8 mouse cellular contexts compared by ENCODE assay signal in the genomic region with DNA sequence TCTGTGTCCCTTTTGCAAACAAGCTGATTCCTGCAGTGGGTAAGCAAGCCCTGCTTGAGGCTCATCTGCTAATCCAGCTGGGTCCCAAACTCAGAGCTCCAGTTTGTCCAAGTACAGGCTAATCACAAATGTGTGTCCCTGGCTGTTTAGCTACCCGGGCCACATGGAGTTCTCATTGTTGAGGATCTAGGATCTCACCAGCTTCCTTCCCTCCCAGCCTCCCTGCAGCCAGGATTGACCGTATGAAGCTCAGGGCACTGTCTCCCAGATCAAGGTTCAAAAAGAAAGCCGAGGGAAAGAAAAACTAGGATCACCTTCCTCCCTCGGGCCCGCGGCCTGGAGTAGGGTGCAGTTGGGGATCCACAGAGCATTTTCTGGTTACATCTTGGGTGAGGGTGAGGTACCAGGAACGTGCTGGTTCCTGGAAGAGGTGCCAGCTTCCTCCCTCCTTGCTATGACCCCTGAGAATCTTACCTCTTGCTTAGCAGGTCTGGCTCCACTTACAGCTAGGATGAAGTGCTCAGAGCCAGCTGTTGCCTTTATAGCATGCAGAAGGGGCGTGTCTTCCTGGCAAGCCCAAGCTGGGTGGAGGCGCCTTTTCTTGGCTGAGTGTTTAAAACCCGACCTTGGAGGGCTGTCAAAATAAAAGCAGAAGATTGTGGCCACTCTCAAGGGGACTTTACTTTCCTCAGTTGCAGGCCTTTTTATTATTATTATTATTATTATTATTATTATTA. TPM values are rescaled to one million over a fixed set of nuclear protein-coding genes. Genes with fewer than 3 reads are reported as not detected.
A peak's percentile ranks its signal among the peaks of the same experiment; 100 is the strongest.
DNase-seq lines count a peak whose midpoint lies in the region; ATAC-seq and TF ChIP-seq lines count a peak whose summit lies in the region.

TSS of gene Serpinb1a (minus strand) at position 518 of the 737 bp plus-strand sequence.

- H3K4me2 ChIP-seq in intestine, embryonic 15.5 days (replicated peaks): peak within 1 kb of the TSS; percentile 45
- no peak within 1 kb of the TSS; the same call in 1 of the 2 replicates for H3K4me2 ChIP-seq in liver, embryonic 16.5 days (ENCODE audit: low read depth, low read length)
- H3K4me2 ChIP-seq in midbrain, embryonic 15.5 days: no peak within 1 kb of the TSS

- H3K36me3 ChIP-seq in intestine, embryonic 15.5 days: no peaks in the 10 kb centered on the region
- no peaks in the 10 kb centered on the region for H3K36me3 ChIP-seq in liver, embryonic 16.5 days (ENCODE audit: control insufficient read depth, insufficient read depth)
- no peaks in the 10 kb centered on the region for H3K36me3 ChIP-seq in midbrain, embryonic 15.5 days (replicated peaks)

- peak within 1 kb of the TSS; percentile 34; the same call in 1 of the 2 replicates for H3K9ac ChIP-seq in intestine, embryonic 15.5 days
- H3K9ac ChIP-seq in liver, embryonic 16.5 days (ENCODE audit: low read depth, low read length): no peak within 1 kb of the TSS
- no peak within 1 kb of the TSS for H3K9ac ChIP-seq in midbrain, embryonic 15.5 days

- WGBS in cerebellum, adult 2 months: 47% methylated on average over 10 of the region's 10 CpGs
- WGBS in intestine, embryonic 15.5 days: 38% methylated on average over 10 of the region's 10 CpGs
- 34% methylated on average over 10 of the region's 10 CpGs for WGBS in liver, embryonic 16.5 days (ENCODE audit: insufficient replicate concordance)
- WGBS in midbrain, embryonic 15.5 days: 66% methylated on average over 10 of the region's 10 CpGs

- H3K27me3 ChIP-seq in cerebellum, adult 2 months (ENCODE audit: control insufficient read depth, insufficient read depth, low read length): no peaks in the 10 kb centered on the region; the same call in 1 of the 2 replicates
- H3K27me3 ChIP-seq in intestine, embryonic 15.5 days (replicated peaks): no peaks in the 10 kb centered on the region
- no peaks in the 10 kb centered on the region for H3K27me3 ChIP-seq in liver, embryonic 16.5 days (ENCODE audit: control insufficient read depth, insufficient read depth, low read depth, low read length)
- H3K27me3 ChIP-seq in midbrain, embryonic 15.5 days (replicated peaks): peaks cover 9% of the 10 kb centered on the region; the same call in 1 of the 2 replicates

- no peak for TF ChIP-seq CTCF in cerebellum, adult 2 months (IDR thresholded peaks at IDR 0.05; ENCODE audit: borderline replicate concordance, insufficient read depth, low read depth, low read length)
- TF ChIP-seq CTCF in left cerebral cortex, adult 2 months (IDR thresholded peaks at IDR 0.05): no peak

- H3K27ac ChIP-seq in cerebellum, adult 2 months (ENCODE audit: insufficient read depth, low read length): no peak within 1 kb of the TSS; the same call in 1 of the 2 replicates
- H3K27ac ChIP-seq in intestine, embryonic 15.5 days: peak within 1 kb of the TSS; percentile 96
- H3K27ac ChIP-seq in liver, embryonic 16.5 days (ENCODE audit: low read length): no peak within 1 kb of the TSS
- H3K27ac ChIP-seq in midbrain, embryonic 15.5 days: no peak within 1 kb of the TSS
- H3K27ac ChIP-seq in left cerebral cortex, adult 2 months: no peak within 1 kb of the TSS; the same call in 1 of the 2 replicates

- TF ChIP-seq POLR2A in cerebellum, adult 2 months (IDR thresholded peaks at IDR 0.05; ENCODE audit: borderline replicate concordance, insufficient read depth, low read length): no peak

- H3K4me1 ChIP-seq in cerebellum, adult 2 months (ENCODE audit: control insufficient read depth, insufficient read depth, low read length): no peaks in the 10 kb centered on the region
- H3K4me1 ChIP-seq in intestine, embryonic 15.5 days (replicated peaks): peaks cover 18% of the 10 kb centered on the region; the same call in 1 of the 2 replicates
- no peaks in the 10 kb centered on the region; the same call in none of the 2 replicates for H3K4me1 ChIP-seq in liver, embryonic 16.5 days (ENCODE audit: control insufficient read depth, low read depth, low read length)
- 0 out of 2 replicates have a peak, but pooled peaks cover 2% of the 10 kb centered on the region for H3K4me1 ChIP-seq in midbrain, embryonic 15.5 days

- intact Hi-C loops in left cerebral cortex, adult 2 months (cut with DNase I): no loop called here

- H3K9me3 ChIP-seq in intestine, embryonic 15.5 days: no peaks in the 10 kb centered on the region
- H3K9me3 ChIP-seq in liver, embryonic 16.5 days (replicated peaks; ENCODE audit: control insufficient read depth, low read length): no peaks in the 10 kb centered on the region
- no peaks in the 10 kb centered on the region for H3K9me3 ChIP-seq in midbrain, embryonic 15.5 days

- no peak within 1 kb of the TSS for H3K4me3 ChIP-seq in cerebellum, adult 2 months (replicated peaks; ENCODE audit: insufficient read depth, low read depth, low read length)
- H3K4me3 ChIP-seq in intestine, embryonic 15.5 days (replicated peaks): peak within 1 kb of the TSS; percentile 27
- H3K4me3 ChIP-seq in liver, embryonic 16.5 days (ENCODE audit: low read depth, low read length): peak within 1 kb of the TSS; percentile 19
- no peak within 1 kb of the TSS for H3K4me3 ChIP-seq in midbrain, embryonic 15.5 days
- H3K4me3 ChIP-seq in left cerebral cortex, adult 2 months: no peak within 1 kb of the TSS

- no peak for ATAC-seq in erythroid progenitor cell, adult 5-6 weeks (replicated peaks; ENCODE audit: low FRiP score, poor library complexity, severe bottlenecking)
- ATAC-seq in intestine, embryonic 15.5 days: peak; percentile 67
- ATAC-seq in liver, embryonic 16.5 days (ENCODE audit: low read depth): no peak
- ATAC-seq in midbrain, embryonic 15.5 days (replicated peaks): no peak

- no peak for DNase-seq in cerebellum, adult 2 months
- no peak for DNase-seq in cerebellum, adult 18-20 months
- DNase-seq in spleen, postnatal 14 days (ENCODE audit: low spot score in 2 of 2): peak; percentile 42 to 59
- DNase-seq in left cerebral cortex, adult 2 months (ENCODE audit: extremely low spot score in 1 of 2, low spot score in 2 of 2): no peak

RNA-seq across cellular contexts. Expression of gene Serpinb1a, which starts in this region (rescaled TPM):
- 24.4 and 31.1 TPM in 2 replicates for polyA plus RNA-seq in cerebellum, adult 2 months (2012; rRNA removed)
- total RNA-seq in erythroid progenitor cell, adult 5-6 weeks (2015; ENCODE audit: low replicate concordance): 77.8 and 91.8 TPM in 2 replicates
- 54.4 and 79.4 TPM in 2 replicates for total RNA-seq in erythroid progenitor cell, adult 5-6 weeks (2017; ENCODE audit: low replicate concordance)
- 160 and 164 TPM in 2 replicates for polyA plus RNA-seq in intestine, embryonic 15.5 days (2015; fragmentation: Nextera tagmentation; extraction: Ambion mirVana)
- 39.6 and 41.9 TPM in 2 replicates for polyA plus RNA-seq in liver, embryonic 16.5 days (2015; fragmentation: Nextera tagmentation; extraction: Ambion mirVana)
- polyA plus RNA-seq in midbrain, embryonic 15.5 days (2015; fragmentation: Nextera tagmentation; extraction: Ambion mirVana): 2.9 and 3.0 TPM in 2 replicates
- 1 to 10 TPM; 2.6 to 4.6 TPM for total RNA-seq in left cerebral cortex, adult 2 months (2021)

Comparison
In these comparisons a context has a peak if more than half of its experiments do, and no peak if none do; other contexts are left out.
1. RNA of gene Serpinb1a (total RNA-seq): 54.4 to 91.8 TPM in erythroid progenitor cell, adult 5-6 weeks; 2.6 to 4.6 TPM in left cerebral cortex, adult 2 months; every median in the first group is over 4 times any median in the second.
2. DNase-seq: peak in spleen, postnatal 14 days (2 of 2); none in cerebellum, adult 2 months (0 of 2), cerebellum, adult 18-20 months (0 of 2) and left cerebral cortex, adult 2 months (0 of 2).
3. H3K4me3 ChIP-seq: peak in intestine, embryonic 15.5 days (single experiment) and liver, embryonic 16.5 days (single experiment); none in cerebellum, adult 2 months (single experiment), midbrain, embryonic 15.5 days (single experiment) and left cerebral cortex, adult 2 months (single experiment).